Mouse (Mus musculus) ES-Bruce4 (cell line): ENCODE results near the gene Unc5c.

Source experiments
- CTCF ChIP-seq: IDR thresholded peaks from one replicate; pipeline ENCODE4 v1.8.1; 2011; ENCODE audit warnings: low read depth, low read length
- EP300 ChIP-seq: IDR thresholded peaks from 2 replicates; pipeline ENCODE4 v1.6.1; 2011; ENCODE audit warnings: low read depth, low read length; ENCODE audit not compliant: insufficient read depth
- POLR2A ChIP-seq: IDR thresholded peaks from one replicate; pipeline ENCODE4 v1.8.1; 2011; ENCODE audit warnings: low read length; ENCODE audit not compliant: insufficient read depth

GRCm38 (mm10) chr3:141597974-141598373, 133.0 kb downstream of the Unc5c start:
- TF ChIP-seq CTCF (no peak), POLR2A (no peak), EP300 (no peak)
